Comparison of ENCODE assay signal across 23 mouse cellular contexts in the genomic region with DNA sequence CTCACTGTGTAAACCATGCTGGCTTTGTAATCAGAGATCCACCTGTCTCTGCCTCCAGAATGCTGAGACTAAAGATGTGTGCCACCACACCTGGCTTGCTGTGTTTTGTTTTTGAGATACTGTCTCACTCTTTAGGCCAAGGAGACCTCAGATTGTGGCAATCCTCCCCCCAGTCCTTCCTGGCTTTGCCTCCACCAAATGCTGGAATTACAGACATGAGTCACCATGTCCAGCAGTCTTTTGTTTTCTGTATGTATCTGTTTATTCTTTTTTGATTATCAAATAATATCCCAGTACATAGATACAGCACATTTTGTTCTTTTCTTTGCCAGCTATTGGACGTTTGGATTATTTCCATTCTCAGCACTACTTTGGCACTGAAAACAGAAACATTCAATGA. TPM values are rescaled to one million over a fixed set of nuclear protein-coding genes. Genes with fewer than 3 reads are reported as not detected.
DNase-seq lines count a peak whose midpoint lies in the region; ATAC-seq lines count a peak whose summit lies in the region.
"Had no signal": no experiment of that assay in that cellular context is flagged by ENCODE, and none has a peak within 500 bp of the region (broad histone marks: within the 10 kb centered on the region; RNA-seq: fewer than 3 reads in every experiment).

No protein-coding gene starts in this region.

- ATAC-seq in heart, embryonic 13.5 days (ENCODE audit: extremely low read depth, insufficient number of reproducible peaks, low FRiP score, low TSS enrichment) = no peak
- ATAC-seq in heart, embryonic 12.5 days (ENCODE audit: insufficient number of reproducible peaks, low FRiP score) = no peak
- no peak for ATAC-seq in lung, embryonic 15.5 days (ENCODE audit: borderline replicate concordance, extremely low read depth, low FRiP score, low TSS enrichment)

- 0 out of 2 replicates have a peak overlapping the region, but pooled peaks have one; percentile 32 for H3K27ac ChIP-seq in heart, embryonic 13.5 days (replicated peaks)
- H3K27ac ChIP-seq in heart, embryonic 12.5 days (ENCODE audit: poor library complexity, severe bottlenecking) = no peak overlapping the region
- 0 out of 2 replicates have a peak overlapping the region, but pooled peaks have one; percentile 23 for H3K27ac ChIP-seq in lung, embryonic 15.5 days
- H3K27ac ChIP-seq in midbrain, embryonic 10.5 days (replicated peaks) = no peak overlapping the region
- H3K27ac ChIP-seq: embryonic facial prominence, embryonic 15.5 days; forebrain, embryonic 10.5 days; heart, embryonic 10.5 days; hindbrain, embryonic 13.5 days had no signal

- 24% methylated on average over 1 of the region's 1 CpGs for WGBS in heart, embryonic 13.5 days
- 41% methylated on average over 1 of the region's 1 CpGs for WGBS in heart, embryonic 12.5 days
- WGBS in lung, embryonic 15.5 days = 28% methylated on average over 1 of the region's 1 CpGs
- WGBS in midbrain, embryonic 10.5 days = 69% methylated on average over 1 of the region's 1 CpGs

- no peak for DNase-seq in lung, postnatal 25 days (ENCODE audit: low spot score)
- DNase-seq in 3T3-L1 (ENCODE audit: low read depth, low spot score) = peak; percentile 52
- peak; percentile 49 for DNase-seq in lung, postnatal 36 days
- no peak for DNase-seq in midbrain, embryonic 10.5 days (ENCODE audit: low spot score)
- DNase-seq: adrenal gland, postnatal 10 days; cerebellum, adult 11 months; cerebellum, adult 8-10 months; cerebellum, postnatal 14 days; embryo, embryonic 11 days; gastrocnemius, postnatal 10 days; heart, postnatal 4 days had no signal

- no peak overlapping the region for H3K9ac ChIP-seq in heart, embryonic 13.5 days
- no peak overlapping the region for H3K9ac ChIP-seq in heart, embryonic 12.5 days
- H3K9ac ChIP-seq in lung, embryonic 15.5 days = no peak overlapping the region
- H3K9ac ChIP-seq: embryonic facial prominence, embryonic 15.5 days; hindbrain, embryonic 13.5 days had no signal

- H3K4me3 ChIP-seq in heart, embryonic 13.5 days = no peak overlapping the region
- H3K4me3 ChIP-seq in heart, embryonic 12.5 days = no peak overlapping the region
- H3K4me3 ChIP-seq in lung, embryonic 15.5 days = no peak overlapping the region
- no peak overlapping the region for H3K4me3 ChIP-seq in midbrain, embryonic 10.5 days
- H3K4me3 ChIP-seq: embryonic facial prominence, embryonic 15.5 days; erythroblast, embryonic 14.5 days; forebrain, embryonic 10.5 days; hindbrain, embryonic 13.5 days had no signal

- no peak overlapping the region for H3K4me2 ChIP-seq in heart, embryonic 13.5 days
- H3K4me2 ChIP-seq in heart, embryonic 12.5 days = no peak overlapping the region
- no peak overlapping the region for H3K4me2 ChIP-seq in lung, embryonic 15.5 days
- H3K4me2 ChIP-seq: embryonic facial prominence, embryonic 15.5 days; hindbrain, embryonic 13.5 days had no signal

- no peaks in the 10 kb centered on the region for H3K9me3 ChIP-seq in heart, embryonic 13.5 days
- H3K9me3 ChIP-seq in heart, embryonic 12.5 days (replicated peaks) = no peaks in the 10 kb centered on the region
- no peaks in the 10 kb centered on the region for H3K9me3 ChIP-seq in lung, embryonic 15.5 days
- H3K9me3 ChIP-seq in midbrain, embryonic 10.5 days (replicated peaks) = no peaks in the 10 kb centered on the region
- H3K9me3 ChIP-seq: embryonic facial prominence, embryonic 15.5 days; forebrain, embryonic 10.5 days; heart, embryonic 10.5 days; hindbrain, embryonic 13.5 days had no signal

- peaks cover 26% of the 10 kb centered on the region for H3K4me1 ChIP-seq in heart, embryonic 13.5 days
- H3K4me1 ChIP-seq in heart, embryonic 12.5 days (replicated peaks) = peaks cover 21% of the 10 kb centered on the region
- H3K4me1 ChIP-seq in lung, embryonic 15.5 days = peaks cover 16% of the 10 kb centered on the region
- peaks cover 9% of the 10 kb centered on the region for H3K4me1 ChIP-seq in midbrain, embryonic 10.5 days

- no peaks in the 10 kb centered on the region for H3K36me3 ChIP-seq in heart, embryonic 13.5 days
- H3K36me3 ChIP-seq in heart, embryonic 12.5 days = no peaks in the 10 kb centered on the region
- no peaks in the 10 kb centered on the region for H3K36me3 ChIP-seq in lung, embryonic 15.5 days
- H3K36me3 ChIP-seq in midbrain, embryonic 10.5 days = no peaks in the 10 kb centered on the region
- H3K36me3 ChIP-seq: embryonic facial prominence, embryonic 15.5 days; forebrain, embryonic 10.5 days; heart, embryonic 10.5 days; hindbrain, embryonic 13.5 days had no signal

- H3K27me3 ChIP-seq in heart, embryonic 13.5 days (replicated peaks) = peaks cover 7% of the 10 kb centered on the region; the same call in 1 of the 2 replicates
- 0 out of 2 replicates have a peak, but pooled peaks cover 4% of the 10 kb centered on the region for H3K27me3 ChIP-seq in heart, embryonic 12.5 days (replicated peaks)
- no peaks in the 10 kb centered on the region for H3K27me3 ChIP-seq in lung, embryonic 15.5 days
- no peaks in the 10 kb centered on the region for H3K27me3 ChIP-seq in midbrain, embryonic 10.5 days (ENCODE audit: low read depth, poor library complexity, severe bottlenecking)
- H3K27me3 ChIP-seq: embryonic facial prominence, embryonic 15.5 days; hindbrain, embryonic 13.5 days had no signal

RNA-seq across cellular contexts. Expression of a gene that starts 5.4 kb away (rescaled TPM):
- 4.6 and 5.2 TPM in 2 replicates for polyA plus RNA-seq in heart, embryonic 13.5 days (2015; fragmentation: Nextera tagmentation; extraction: Ambion mirVana)
- 4.1 and 5.5 TPM in 2 replicates for polyA plus RNA-seq in heart, embryonic 12.5 days (2016; fragmentation: Nextera tagmentation; extraction: Ambion mirVana)
- 34.2 and 39.8 TPM in 2 replicates for polyA plus RNA-seq in lung, embryonic 15.5 days (2015; fragmentation: Nextera tagmentation; extraction: Ambion mirVana)
- 12.1 and 12.3 TPM in 2 replicates for polyA plus RNA-seq in midbrain, embryonic 10.5 days (2016; fragmentation: Nextera tagmentation; extraction: Ambion mirVana)

RNA-seq across cellular contexts. Expression of a gene that starts 9.2 kb away (rescaled TPM):
- 0.96 and 1.1 TPM in 2 replicates for polyA plus RNA-seq in heart, embryonic 13.5 days (2015; fragmentation: Nextera tagmentation; extraction: Ambion mirVana)
- polyA plus RNA-seq in heart, embryonic 12.5 days (2016; fragmentation: Nextera tagmentation; extraction: Ambion mirVana) = 1.00 and 1.3 TPM in 2 replicates
- polyA plus RNA-seq in lung, embryonic 15.5 days (2015; fragmentation: Nextera tagmentation; extraction: Ambion mirVana) = 7.5 and 9.4 TPM in 2 replicates
- 0.75 and 0.85 TPM in 2 replicates for polyA plus RNA-seq in midbrain, embryonic 10.5 days (2016; fragmentation: Nextera tagmentation; extraction: Ambion mirVana)
- polyA plus RNA-seq: erythroblast, embryonic 14.5 days had no signal

RNA-seq across cellular contexts. Expression of a gene that starts 35.9 kb away (rescaled TPM):
- polyA plus RNA-seq in heart, embryonic 13.5 days (2015; fragmentation: Nextera tagmentation; extraction: Ambion mirVana) = not detected in 2 replicates
- not detected in 2 replicates for polyA plus RNA-seq in heart, embryonic 12.5 days (2016; fragmentation: Nextera tagmentation; extraction: Ambion mirVana)
- polyA plus RNA-seq in lung, embryonic 15.5 days (2015; fragmentation: Nextera tagmentation; extraction: Ambion mirVana) = 0.20 and 0.36 TPM in 2 replicates
- polyA plus RNA-seq in midbrain, embryonic 10.5 days (2016; fragmentation: Nextera tagmentation; extraction: Ambion mirVana) = not detected in 2 replicates
- polyA plus RNA-seq: brain, embryonic 14.5 days; embryonic facial prominence, embryonic 11.5 days; embryonic facial prominence, embryonic 15.5 days; erythroblast, embryonic 14.5 days; forebrain, embryonic 10.5 days; forebrain, embryonic 14.5 days; heart, embryonic 10.5 days; heart, embryonic 16.5 days had no signal

RNA-seq across cellular contexts. Expression of a gene that starts 49.4 kb away (rescaled TPM):
- polyA plus RNA-seq in heart, embryonic 13.5 days (2015; fragmentation: Nextera tagmentation; extraction: Ambion mirVana) = 0.13 and 0.17 TPM in 2 replicates
- polyA plus RNA-seq in heart, embryonic 12.5 days (2016; fragmentation: Nextera tagmentation; extraction: Ambion mirVana) = 0.19 TPM in 1 of 2 replicates, not detected in the other
- polyA plus RNA-seq in lung, embryonic 15.5 days (2015; fragmentation: Nextera tagmentation; extraction: Ambion mirVana) = 0.34 and 0.62 TPM in 2 replicates
- 0.31 and 0.33 TPM in 2 replicates for polyA plus RNA-seq in midbrain, embryonic 10.5 days (2016; fragmentation: Nextera tagmentation; extraction: Ambion mirVana)
- polyA plus RNA-seq: erythroblast, embryonic 14.5 days had no signal

Comparison
In these comparisons a context has a peak if more than half of its experiments do, and no peak if none do; other contexts are left out.
1. H3K27ac ChIP-seq: peak in heart, embryonic 13.5 days (single experiment) and lung, embryonic 15.5 days (single experiment); none in heart, embryonic 12.5 days (single experiment) and midbrain, embryonic 10.5 days (single experiment).
2. DNase-seq: peak in 3T3-L1 (single experiment) and lung, postnatal 36 days (single experiment); none in lung, postnatal 25 days (single experiment) and midbrain, embryonic 10.5 days (single experiment).